Mouse (Mus musculus) frontal cortex, adult (tissue): Measurements from ENCODE around the gene Lrrc1.

Experiments used
- ATAC-seq: cut with Nextera tagmentation; 2 replicates; pipeline ENCODE4 v1.9.2; 2017; ENCODE audit warnings: mild to moderate bottlenecking, moderate library complexity, mixed read lengths; ENCODE audit not compliant: low TSS enrichment

The Lrrc1 gene

GRCm38 (mm10) chr9:77543351-77544321 is 1.0 kb downstream of the Lrrc1 start:
- ATAC-seq = peak; percentile 32; the same call in 1 of the 2 replicates

- no peak for ATAC-seq
These were observed 3.1 kb downstream of the Lrrc1 start for GRCm38 (mm10) chr9:77541556-77541955.

GRCm38 (mm10) chr9:77539232-77539631 is 5.4 kb downstream of the Lrrc1 start:
- no peak for ATAC-seq

- no peak for ATAC-seq
These were observed 7.3 kb downstream of the Lrrc1 start for GRCm38 (mm10) chr9:77537357-77537756.

- no peak for ATAC-seq
These were observed 7.8 kb downstream of the Lrrc1 start for GRCm38 (mm10) chr9:77536832-77537231.

- no peak for ATAC-seq
These were observed 8.4 kb downstream of the Lrrc1 start for GRCm38 (mm10) chr9:77536286-77536685.

GRCm38 (mm10) chr9:77535021-77535744 is 9.5 kb downstream of the Lrrc1 start:
- no peak for ATAC-seq

- no peak for ATAC-seq
These were observed 16.2 kb downstream of the Lrrc1 start for GRCm38 (mm10) chr9:77528379-77529041.

GRCm38 (mm10) chr9:77527170-77527569 is 17.5 kb downstream of the Lrrc1 start:
- no peak for ATAC-seq

GRCm38 (mm10) chr9:77526715-77527114 is 18.0 kb downstream of the Lrrc1 start:
- no peak for ATAC-seq

- 0 out of 2 replicates have a peak, but pooled peaks have one; percentile 59 for ATAC-seq
These were observed 18.9 kb downstream of the Lrrc1 start for GRCm38 (mm10) chr9:77525595-77526295.

GRCm38 (mm10) chr9:77523793-77524192 is 20.9 kb downstream of the Lrrc1 start:
- ATAC-seq = no peak

- ATAC-seq = no peak
These were observed 22.2 kb downstream of the Lrrc1 start for GRCm38 (mm10) chr9:77522476-77522875.

GRCm38 (mm10) chr9:77519198-77519597 is 25.5 kb downstream of the Lrrc1 start:
- no peak for ATAC-seq

- ATAC-seq = no peak
These were observed 27.8 kb downstream of the Lrrc1 start for GRCm38 (mm10) chr9:77516782-77517364.

- ATAC-seq = no peak
These were observed 30.8 kb downstream of the Lrrc1 start for GRCm38 (mm10) chr9:77513892-77514291.

- no peak for ATAC-seq
These were observed 32.5 kb downstream of the Lrrc1 start for GRCm38 (mm10) chr9:77512220-77512619.

GRCm38 (mm10) chr9:77510574-77510973 is 34.1 kb downstream of the Lrrc1 start:
- no peak for ATAC-seq

GRCm38 (mm10) chr9:77507743-77508394 is 36.8 kb downstream of the Lrrc1 start:
- no peak for ATAC-seq
